Mouse (Mus musculus) stomach, embryonic 15.5 days (tissue): ENCODE results near the gene St3gal2. TPM values are rescaled to one million over a fixed set of nuclear protein-coding genes. Genes with fewer than 3 reads are reported as not detected.
A peak's percentile ranks its signal among the peaks of the same experiment; 100 is the strongest.
"Not testable (repeated sequence)": the region's sequence is repeated elsewhere in the genome, so short reads cannot be mapped to it uniquely, and the experiment has no call there.

Source experiments
- ATAC-seq: fragments of 200-750 bp; cut with Nextera tagmentation; 2 replicates; pipeline ENCODE4 v1.8.0; 2017; ENCODE audit warnings: low read depth, moderate number of reproducible peaks, moderate TSS enrichment; ENCODE audit not compliant: insufficient read depth, low FRiP score
- H3K27ac ChIP-seq: fragments of 300-500 bp; sonication (generic); 2 replicates; pipeline ENCODE4 v1.5.1; 2015; ENCODE audit warnings: mild to moderate bottlenecking, inconsistent platforms
- H3K27me3 ChIP-seq: fragments of 300-500 bp; sonication (generic); replicated peaks from 2 replicates; pipeline ENCODE4 v1.6.1; 2015; ENCODE audit warnings: inconsistent platforms
- H3K36me3 ChIP-seq: fragments of 300-500 bp; sonication (generic); 2 replicates; pipeline ENCODE4 v1.6.1; 2015; ENCODE audit warnings: inconsistent platforms
- H3K4me1 ChIP-seq: fragments of 300-500 bp; sonication (generic); 2 replicates; pipeline ENCODE4 v1.6.1; 2015; ENCODE audit warnings: inconsistent platforms
- H3K4me2 ChIP-seq: fragments of 300-500 bp; sonication (generic); 2 replicates; pipeline ENCODE4 v1.6.1; 2015; ENCODE audit warnings: mild to moderate bottlenecking, inconsistent platforms
- H3K4me3 ChIP-seq: fragments of 300-500 bp; sonication (generic); replicated peaks from 2 replicates; pipeline ENCODE4 v1.5.1; 2015; ENCODE audit warnings: inconsistent platforms
- H3K9ac ChIP-seq: fragments of 300-500 bp; sonication (generic); 2 replicates; pipeline ENCODE4 v1.6.1; 2015; ENCODE audit warnings: inconsistent platforms
- H3K9me3 ChIP-seq: fragments of 300-500 bp; sonication (generic); 2 replicates; pipeline ENCODE4 v1.6.1; 2016; ENCODE audit warnings: inconsistent platforms
- WGBS: fragments of 180-500 bp; shearing (Covaris S2); methylation state at CpG from one replicate; pipeline ENCODE4 v1.1.7; 2015; 5-methylcytosine and 5-hydroxymethylcytosine counted together
- microRNA-seq: library from miRNA; unstranded; fragments of <30 nt; microRNA quantifications from one replicate; pipeline ENCODE4, GENCODE M21; 2016
- polyA plus RNA-seq: library from polyadenylated mRNA; unstranded; fragments of >200 nt; fragmentation: Nextera tagmentation; extraction: Ambion mirVana; gene quantifications from 2 replicates; pipeline ENCODE4 v1.2.1, GENCODE M21; 2015

Gene St3gal2
- polyA plus RNA-seq, 1 experiment from 2014 or later: 17.6 TPM

- H3K4me3 ChIP-seq, H3K9ac ChIP-seq, H3K9me3 ChIP-seq, H3K4me1 ChIP-seq, ATAC-seq, H3K4me2 ChIP-seq, H3K27me3 ChIP-seq, H3K27ac ChIP-seq: not testable (repeated sequence)
- peaks cover 34% of the 10 kb centered on the region for H3K36me3 ChIP-seq
- 83% methylated on average over 2 of the region's 2 CpGs for WGBS
Observed at GRCm38 (mm10) chr8:110977987-110978386, 58.3 kb downstream of the St3gal2 start.

- H3K36me3 ChIP-seq: peaks cover 45% of the 10 kb centered on the region
- H3K9ac ChIP-seq: no peak overlapping the region
- no peaks in the 10 kb centered on the region for H3K9me3 ChIP-seq
- WGBS: 75% methylated on average over 2 of the region's 2 CpGs
- no peaks in the 10 kb centered on the region for H3K27me3 ChIP-seq
- no peak for ATAC-seq
- H3K4me3 ChIP-seq: no peak overlapping the region
- H3K4me2 ChIP-seq: no peak overlapping the region
- H3K4me1 ChIP-seq: no peaks in the 10 kb centered on the region
- H3K27ac ChIP-seq: no peak overlapping the region
Observed at GRCm38 (mm10) chr8:110981304-110981703, 61.6 kb downstream of the St3gal2 start.

- H3K9ac ChIP-seq: no peak overlapping the region
- no peaks in the 10 kb centered on the region for H3K4me1 ChIP-seq
- H3K27me3 ChIP-seq: no peaks in the 10 kb centered on the region
- H3K4me3 ChIP-seq: no peak overlapping the region
- H3K36me3 ChIP-seq: peaks cover 49% of the 10 kb centered on the region
- no peaks in the 10 kb centered on the region for H3K9me3 ChIP-seq
- 80% methylated on average over 8 of the region's 8 CpGs for WGBS
- H3K27ac ChIP-seq: no peak overlapping the region
- ATAC-seq: no peak; the same call in 1 of the 2 replicates
- no peak overlapping the region for H3K4me2 ChIP-seq
Observed at GRCm38 (mm10) chr8:110987805-110988744, 68.4 kb downstream of the St3gal2 start.

- Histone ChIP-seq H3K4me3 (no peak overlapping the region), H3K4me1 (no peaks in the 10 kb centered on the region), H3K9me3 (no peaks in the 10 kb centered on the region), H3K4me2 (no peak overlapping the region), H3K27me3 (no peaks in the 10 kb centered on the region), H3K36me3 (peaks cover 35% of the 10 kb centered on the region), H3K27ac (no peak overlapping the region), H3K9ac (no peak overlapping the region)
- ATAC-seq: no peak
- WGBS: 89% methylated on average over 9 of the region's 9 CpGs
Observed at GRCm38 (mm10) chr8:110990017-110990416, 70.3 kb downstream of the St3gal2 start.

- H3K4me3 ChIP-seq: peak overlapping the region; percentile 94
- peak overlapping the region; percentile 81 for H3K9ac ChIP-seq
- 30% methylated on average over 16 of the region's 16 CpGs for WGBS
- H3K4me2 ChIP-seq: peak overlapping the region; percentile 55
- ATAC-seq: no peak
- H3K27me3 ChIP-seq: no peaks in the 10 kb centered on the region
- H3K9me3 ChIP-seq: no peaks in the 10 kb centered on the region
- peak overlapping the region; percentile 88 for H3K27ac ChIP-seq
- H3K36me3 ChIP-seq: no peaks in the 10 kb centered on the region
- H3K4me1 ChIP-seq: no peaks in the 10 kb centered on the region
Observed at GRCm38 (mm10) chr8:110996641-110997430, 77.1 kb downstream of the St3gal2 start.

- H3K4me3 ChIP-seq: peak within 1 kb of the TSS; percentile 94
- peak within 1 kb of the TSS; percentile 88 for H3K27ac ChIP-seq
- no peaks in the 10 kb centered on the region for H3K4me1 ChIP-seq
- H3K9ac ChIP-seq: peak within 1 kb of the TSS; percentile 81
- H3K27me3 ChIP-seq: no peaks in the 10 kb centered on the region
- ATAC-seq: peak; percentile 95
- peak within 1 kb of the TSS; percentile 55 for H3K4me2 ChIP-seq
- 3% methylated on average over 58 of the region's 58 CpGs for WGBS
- no peaks in the 10 kb centered on the region for H3K36me3 ChIP-seq
- H3K9me3 ChIP-seq: no peaks in the 10 kb centered on the region
Observed at GRCm38 (mm10) chr8:110997547-110998531, 78.1 kb downstream of the St3gal2 start, which contains the start of gene Ddx19a. Ddx19a (minus strand) TSS chr8:110997800.

GRCm38 (mm10) chr8:111010230-111010991 is 90.7 kb downstream of the St3gal2 start:
- not testable (repeated sequence) for ATAC-seq, H3K4me3 ChIP-seq, H3K27ac ChIP-seq, H3K4me2 ChIP-seq, H3K27me3 ChIP-seq, H3K4me1 ChIP-seq, H3K9ac ChIP-seq, H3K9me3 ChIP-seq
- H3K36me3 ChIP-seq: peaks cover 25% of the 10 kb centered on the region
- WGBS: 86% methylated on average over 9 of the region's 10 CpGs

Small RNA genes lying within 50 kb of the gene (microRNA-seq; reads per million reads assigned to microRNA genes)
- 1.4 reads per million for gene Mir3473d

Other genes with a start within 250 kb of the St3gal2 start
- 15.9 and 16.2 TPM in 2 replicates for gene Mtss1l, start 198.4 kb upstream of the St3gal2 start, polyA plus RNA-seq
- gene Il34, start 114.0 kb upstream of the St3gal2 start, polyA plus RNA-seq: 3.2 and 3.4 TPM in 2 replicates
- gene Cog4, start 73.3 kb upstream of the St3gal2 start, polyA plus RNA-seq: 65.0 and 73.1 TPM in 2 replicates
- 122 and 127 TPM in 2 replicates for gene Sf3b3, start 73.1 kb upstream of the St3gal2 start, polyA plus RNA-seq
- gene Fuk, start 17.4 kb upstream of the St3gal2 start, polyA plus RNA-seq: 10.6 and 11.4 TPM in 2 replicates
- gene Ddx19a, start 77.9 kb downstream of the St3gal2 start, polyA plus RNA-seq: 11.8 and 12.9 TPM in 2 replicates
- 6.4 and 6.9 TPM in 2 replicates for gene Ddx19b, start 111.8 kb downstream of the St3gal2 start, polyA plus RNA-seq
- 51.1 and 52.4 TPM in 2 replicates for gene Aars, start 113.2 kb downstream of the St3gal2 start, polyA plus RNA-seq
- gene Exosc6, start 136.4 kb downstream of the St3gal2 start, polyA plus RNA-seq: 17.7 and 20.5 TPM in 2 replicates
- not detected in 2 replicates for gene Clec18a, start 172.5 kb downstream of the St3gal2 start, polyA plus RNA-seq
- 8.6 and 9.6 TPM in 2 replicates for gene Pdpr, start 174.7 kb downstream of the St3gal2 start, polyA plus RNA-seq